Mouse (Mus musculus) cortical plate, adult 2 months (tissue): ENCODE results near the gene Nmral1.

Experiments used
- CTCF ChIP-seq: fragments of 200-500 bp; IDR thresholded peaks from 2 replicates; pipeline ENCODE4 v1.5.1; 2011; ENCODE audit warnings: mild to moderate bottlenecking, control low read depth, low read length; ENCODE audit not compliant: insufficient read depth; ENCODE audit errors: extremely low read depth
- POLR2A ChIP-seq: fragments of 200-500 bp; IDR thresholded peaks from 2 replicates; pipeline ENCODE4 v1.6.1; 2011; ENCODE audit warnings: mild to moderate bottlenecking, low read length, control low read depth; ENCODE audit not compliant: insufficient read depth; ENCODE audit errors: extremely low read depth

- TF ChIP-seq CTCF (no peak), POLR2A (no peak)
Observed at GRCm38 (mm10) chr16:4683193-4683580, 36.0 kb downstream of the Nmral1 start.
